Comparison of ENCODE assay signal across 28 mouse cellular contexts in the genomic region with DNA sequence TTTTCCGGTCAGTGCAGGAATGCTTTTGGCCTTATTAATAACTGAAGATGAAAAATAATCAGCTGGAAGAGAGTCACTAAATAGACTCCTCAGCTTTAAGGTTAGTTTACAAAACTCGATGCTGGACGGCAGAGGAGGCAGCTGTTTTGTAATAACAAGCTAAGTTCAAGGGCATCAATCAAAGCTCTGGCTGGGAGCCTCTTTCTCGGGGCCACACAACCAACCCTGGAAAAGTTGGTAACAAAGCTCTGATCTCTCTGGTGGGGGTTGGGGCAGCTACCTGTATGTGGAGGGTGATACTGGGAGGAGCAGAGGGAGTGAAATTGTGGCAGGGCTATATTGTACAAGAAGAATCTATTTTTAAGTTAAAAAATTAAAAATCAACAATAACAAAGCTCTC.
DNase-seq lines count a peak whose midpoint lies in the region; ATAC-seq lines count a peak whose summit lies in the region.
"Had no signal": no experiment of that assay in that cellular context is flagged by ENCODE, and none has a peak within 500 bp of the region (broad histone marks: within the 10 kb centered on the region; RNA-seq: fewer than 3 reads in every experiment).

No protein-coding gene starts in this region.

- no peak overlapping the region for H3K4me2 ChIP-seq in heart, embryonic 11.5 days
- H3K4me2 ChIP-seq: forebrain, embryonic 12.5 days; forebrain, embryonic 15.5 days; heart, embryonic 13.5 days; hindbrain, embryonic 14.5 days had no signal

- no peak overlapping the region for H3K9ac ChIP-seq in heart, embryonic 11.5 days (ENCODE audit: low read depth, low read length)
- H3K9ac ChIP-seq: forebrain, embryonic 12.5 days; forebrain, embryonic 15.5 days; heart, embryonic 13.5 days; hindbrain, embryonic 14.5 days had no signal

- no peaks in the 10 kb centered on the region for H3K4me1 ChIP-seq in heart, embryonic 11.5 days (ENCODE audit: control insufficient read depth, insufficient read depth, low read length)
- no peaks in the 10 kb centered on the region for H3K4me1 ChIP-seq in midbrain, embryonic 10.5 days
- H3K4me1 ChIP-seq: forebrain, embryonic 12.5 days; forebrain, embryonic 15.5 days had no signal

- no peak overlapping the region for H3K27ac ChIP-seq in heart, embryonic 11.5 days (ENCODE audit: low read depth, low read length)
- H3K27ac ChIP-seq in midbrain, embryonic 10.5 days (replicated peaks), result no peak overlapping the region
- H3K27ac ChIP-seq: forebrain, embryonic 12.5 days; forebrain, embryonic 15.5 days; heart, embryonic 13.5 days; hindbrain, embryonic 14.5 days; hindbrain, postnatal 0 days had no signal

- no peaks in the 10 kb centered on the region for H3K27me3 ChIP-seq in heart, embryonic 11.5 days (ENCODE audit: control insufficient read depth, insufficient read depth, low read length)
- no peaks in the 10 kb centered on the region for H3K27me3 ChIP-seq in midbrain, embryonic 10.5 days (ENCODE audit: low read depth, poor library complexity, severe bottlenecking)
- H3K27me3 ChIP-seq: CH12.LX; forebrain, embryonic 12.5 days; forebrain, embryonic 15.5 days; heart, embryonic 13.5 days; Patski had no signal

- H3K9me3 ChIP-seq in heart, embryonic 11.5 days (replicated peaks; ENCODE audit: control insufficient read depth, low read length), result no peaks in the 10 kb centered on the region
- H3K9me3 ChIP-seq in midbrain, embryonic 10.5 days (replicated peaks), result no peaks in the 10 kb centered on the region
- H3K9me3 ChIP-seq: forebrain, embryonic 12.5 days; forebrain, embryonic 15.5 days; heart, embryonic 13.5 days had no signal

- no peak overlapping the region for H3K4me3 ChIP-seq in heart, embryonic 11.5 days (ENCODE audit: low read depth, low read length)
- no peak overlapping the region for H3K4me3 ChIP-seq in midbrain, embryonic 10.5 days
- H3K4me3 ChIP-seq: forebrain, embryonic 12.5 days; forebrain, embryonic 15.5 days; heart, embryonic 13.5 days had no signal

- ATAC-seq in heart, embryonic 11.5 days (replicated peaks; ENCODE audit: insufficient number of reproducible peaks, low FRiP score, low TSS enrichment), result no peak
- ATAC-seq: forebrain, embryonic 15.5 days; hindbrain, postnatal 0 days; inflammation-experienced regulatory T-cells, adult 6 months; intestine, embryonic 16.5 days; Patski had no signal

- no peaks in the 10 kb centered on the region for H3K36me3 ChIP-seq in heart, embryonic 11.5 days (ENCODE audit: control insufficient read depth, insufficient read depth, low read length)
- no peaks in the 10 kb centered on the region for H3K36me3 ChIP-seq in midbrain, embryonic 10.5 days
- H3K36me3 ChIP-seq: forebrain, embryonic 12.5 days; forebrain, embryonic 15.5 days; G1E; heart, embryonic 13.5 days had no signal

- WGBS in heart, embryonic 11.5 days (ENCODE audit: insufficient replicate concordance), result 61% methylated on average over 4 of the region's 4 CpGs
- 82% methylated on average over 4 of the region's 4 CpGs for WGBS in midbrain, embryonic 10.5 days

- DNase-seq in heart, adult 11 months, result peak; percentile 15
- DNase-seq in adrenal gland, adult (ENCODE audit: inconsistent age in 2 of 2, low spot score in 1 of 2), result peak; percentile 67 to 89
- peak; percentile 62 for DNase-seq in adrenal gland, adult 8-10 months
- peak; percentile 33 for DNase-seq in adrenal gland, postnatal 25 days
- no peak for DNase-seq in kidney, postnatal 25 days
- DNase-seq in left cerebral cortex, adult 18-20 months (ENCODE audit: low spot score in 2 of 2), result no peak
- DNase-seq in midbrain, embryonic 10.5 days (ENCODE audit: low spot score), result no peak
- DNase-seq: B cell, adult 2 months; cerebellum, adult 11 months; cerebellum, adult 2 months; cerebellum, adult 9-11 months; cerebellum, postnatal 36 days; gastrocnemius, postnatal 10 days; heart, adult 18-20 months; heart, postnatal 14 days; heart, postnatal 4 days; kidney, adult 18-20 months had no signal

Comparison
In these comparisons a context has a peak if more than half of its experiments do, and no peak if none do; other contexts are left out.
1. DNase-seq: peak in heart, adult 11 months (single experiment), adrenal gland, adult (2 of 2), adrenal gland, adult 8-10 months (single experiment) and adrenal gland, postnatal 25 days (single experiment); none in kidney, postnatal 25 days (0 of 2), left cerebral cortex, adult 18-20 months (0 of 2) and midbrain, embryonic 10.5 days (single experiment).